Mouse (Mus musculus) CH12.LX (cell line): ENCODE measurements around the gene Ccdc59. TPM values are rescaled to one million over a fixed set of nuclear protein-coding genes. Genes with fewer than 3 reads are reported as not detected.

Experiments
- DNase-seq: peaks from one replicate; pipeline ENCODE4 v3.0.0-alpha.2; 2013; ENCODE audit errors: extremely low read depth
- H3K27ac ChIP-seq: 2 replicates; pipeline ENCODE4 v1.5.1; 2012; ENCODE audit warnings: low read depth, mild to moderate bottlenecking, control low read depth, moderate library complexity; ENCODE audit not compliant: insufficient read depth
- H3K27me3 ChIP-seq: replicated peaks from 2 replicates; pipeline ENCODE3; 2012; ENCODE audit warnings: inconsistent platforms
- H3K36me3 ChIP-seq, 2 experiments: replicated peaks in 1 of 2; 2 replicates each; pipeline versions ENCODE3 to v1.6.1; 2012; ENCODE audit warnings: inconsistent platforms in 1 of 2, low read length in 1 of 2, mild to moderate bottlenecking in 1 of 2, mixed read lengths in 1 of 2, moderate library complexity in 1 of 2; ENCODE audit not compliant: control insufficient read depth in 1 of 2, insufficient read depth in 1 of 2
- H3K4me1 ChIP-seq, 2 experiments: 2 replicates each; pipeline ENCODE4 v1.6.1; 2012; ENCODE audit warnings: inconsistent platforms in 1 of 2, moderate library complexity in 1 of 2; ENCODE audit not compliant: insufficient read depth in 2 of 2, control insufficient read depth in 1 of 2
- H3K4me2 ChIP-seq: 2 replicates; pipeline ENCODE4 v1.6.1; 2012; ENCODE audit warnings: low read depth, mild to moderate bottlenecking, control low read depth; ENCODE audit not compliant: poor library complexity, insufficient read depth, severe bottlenecking
- H3K4me3 ChIP-seq, 3 experiments: fragments of 150-350 bp in 1 of 3; sonication (generic) in 1 of 3; replicated peaks in 1 of 3; 2 replicates each; pipeline versions ENCODE3 to v1.5.1; 2011 to 2012; ENCODE audit warnings: low read depth in 2 of 3, low read length in 2 of 3, mild to moderate bottlenecking in 2 of 3, moderate library complexity in 2 of 3, control low read depth in 1 of 3, improper control_type of control experiment in 1 of 3, inconsistent platforms in 1 of 3, mixed read lengths in 1 of 3; ENCODE audit not compliant: poor library complexity in 1 of 3
- H3K79me2 ChIP-seq: replicated peaks from 2 replicates; pipeline ENCODE4 v1.6.1; 2012; ENCODE audit warnings: mild to moderate bottlenecking, moderate library complexity; ENCODE audit not compliant: control insufficient read depth, poor library complexity, insufficient read depth, severe bottlenecking; ENCODE audit errors: extremely low read depth
- H3K9ac ChIP-seq: 2 replicates; pipeline ENCODE4 v1.6.1; 2012; ENCODE audit warnings: low read depth, mild to moderate bottlenecking, control low read depth, moderate library complexity; ENCODE audit not compliant: insufficient read depth
- H3K9me3 ChIP-seq: replicated peaks from 2 replicates; pipeline ENCODE3; 2012; ENCODE audit warnings: low read length, inconsistent platforms, mixed read lengths
- BHLHE40 ChIP-seq: IDR thresholded peaks from 2 replicates; pipeline ENCODE4 v1.6.1; 2011; ENCODE audit warnings: mild to moderate bottlenecking, low read depth, low read length, improper control_type of control experiment
- CHD1 ChIP-seq: IDR thresholded peaks from 2 replicates; pipeline ENCODE4 v1.6.1; 2012; ENCODE audit warnings: low read depth, low read length, improper control_type of control experiment, inconsistent platforms
- CHD2 ChIP-seq: IDR thresholded peaks from 2 replicates; pipeline ENCODE4 v1.6.1; 2011; ENCODE audit warnings: low read length, improper control_type of control experiment
- CTCF ChIP-seq, 2 experiments: IDR thresholded peaks in 1 of 2; conservative IDR thresholded peaks in 1 of 2; 2 replicates each; pipeline ENCODE4 v1.5.1; 2011 to 2012; ENCODE audit warnings: low read depth in 2 of 2, low read length in 2 of 2, improper control_type of control experiment in 1 of 2, inconsistent platforms in 1 of 2, mild to moderate bottlenecking in 1 of 2, moderate library complexity in 1 of 2
- E2F4 ChIP-seq: IDR thresholded peaks from 2 replicates; pipeline ENCODE4 v1.6.1; 2011; ENCODE audit warnings: low read depth, low read length, improper control_type of control experiment; ENCODE audit not compliant: insufficient replicate concordance
- ELF1 ChIP-seq: IDR thresholded peaks from 2 replicates; pipeline ENCODE4 v1.6.1; 2014; ENCODE audit warnings: low read depth, mild to moderate bottlenecking, inconsistent platforms, low read length, improper control_type of control experiment
- EP300 ChIP-seq: IDR thresholded peaks from 2 replicates; pipeline ENCODE4 v1.6.1; 2011; ENCODE audit warnings: low read length, improper control_type of control experiment
- ETS1 ChIP-seq: conservative IDR thresholded peaks from 2 replicates; pipeline ENCODE4 v1.6.1; 2012; ENCODE audit warnings: low read depth, mild to moderate bottlenecking, inconsistent platforms, low read length, improper control_type of control experiment, moderate library complexity
- GABPA ChIP-seq: IDR thresholded peaks from 2 replicates; pipeline ENCODE4 v1.6.1; 2012; ENCODE audit warnings: low read depth, low read length, improper control_type of control experiment, inconsistent platforms; ENCODE audit not compliant: insufficient replicate concordance
- HCFC1 ChIP-seq: IDR thresholded peaks from 2 replicates; pipeline ENCODE4 v1.6.1; 2012; ENCODE audit warnings: low read depth, mild to moderate bottlenecking, inconsistent platforms, low read length, improper control_type of control experiment
- IRF4 ChIP-seq: IDR thresholded peaks from 2 replicates; pipeline ENCODE4 v1.6.1; 2014; ENCODE audit warnings: low read depth, mild to moderate bottlenecking, inconsistent platforms, low read length, improper control_type of control experiment
- JUN ChIP-seq: IDR thresholded peaks from 2 replicates; pipeline ENCODE4 v1.6.1; 2011; ENCODE audit warnings: low read depth, mild to moderate bottlenecking, low read length, improper control_type of control experiment, moderate library complexity; ENCODE audit not compliant: insufficient read depth
- JUND ChIP-seq: conservative IDR thresholded peaks from 2 replicates; pipeline ENCODE4 v1.6.1; 2011; ENCODE audit warnings: low read depth, low read length, improper control_type of control experiment
- MAFK ChIP-seq: IDR thresholded peaks from 2 replicates; pipeline ENCODE4 v1.6.1; 2011; ENCODE audit warnings: low read length, improper control_type of control experiment; ENCODE audit not compliant: insufficient replicate concordance
- MAX ChIP-seq: IDR thresholded peaks from 2 replicates; pipeline ENCODE4 v1.6.1; 2011; ENCODE audit warnings: low read length, improper control_type of control experiment
- MAZ ChIP-seq: IDR thresholded peaks from 2 replicates; pipeline ENCODE4 v1.6.1; 2012; ENCODE audit warnings: low read depth, mild to moderate bottlenecking, inconsistent platforms, low read length, improper control_type of control experiment, moderate library complexity
- MEF2A ChIP-seq: IDR thresholded peaks from 2 replicates; pipeline ENCODE4 v1.6.1; 2014; ENCODE audit warnings: low read depth, mild to moderate bottlenecking, inconsistent platforms, low read length, improper control_type of control experiment, borderline replicate concordance
- MXI1 ChIP-seq: IDR thresholded peaks from 2 replicates; pipeline ENCODE4 v1.6.1; 2011; ENCODE audit warnings: mild to moderate bottlenecking, low read depth, low read length, improper control_type of control experiment
- MYC ChIP-seq: IDR thresholded peaks from 2 replicates; pipeline ENCODE4 v1.6.1; 2011; ENCODE audit warnings: low read depth, mild to moderate bottlenecking, improper control_type of control experiment, low read length
- NELFE ChIP-seq: IDR thresholded peaks from 2 replicates; pipeline ENCODE4 v1.6.1; 2011; ENCODE audit warnings: low read depth, low read length, improper control_type of control experiment
- NRF1 ChIP-seq: IDR thresholded peaks from 2 replicates; pipeline ENCODE4 v1.6.1; 2014; ENCODE audit warnings: low read depth, mild to moderate bottlenecking, inconsistent platforms, low read length, improper control_type of control experiment, moderate library complexity
- PAX5 ChIP-seq: IDR thresholded peaks from 2 replicates; pipeline ENCODE4 v1.6.1; 2012; ENCODE audit warnings: low read length, inconsistent platforms, mixed read lengths
- POLR2A ChIP-seq: IDR thresholded peaks from 2 replicates; pipeline ENCODE4 v1.6.1; 2011; ENCODE audit warnings: low read depth, mild to moderate bottlenecking, improper control_type of control experiment, low read length
- POLR2AphosphoS2 ChIP-seq: IDR thresholded peaks from 2 replicates; pipeline ENCODE4 v1.6.1; 2011; ENCODE audit warnings: low read depth, low read length, improper control_type of control experiment
- RAD21 ChIP-seq: IDR thresholded peaks from 2 replicates; pipeline ENCODE4 v1.6.1; 2011; ENCODE audit warnings: low read depth, mild to moderate bottlenecking, low read length, improper control_type of control experiment, moderate library complexity
- RCOR1 ChIP-seq: conservative IDR thresholded peaks from 2 replicates; pipeline ENCODE4 v1.6.1; 2012; ENCODE audit warnings: low read depth, mild to moderate bottlenecking, inconsistent platforms, low read length, improper control_type of control experiment
- SIN3A ChIP-seq: IDR thresholded peaks from 2 replicates; pipeline ENCODE4 v1.6.1; 2012; ENCODE audit warnings: low read length, improper control_type of control experiment, inconsistent platforms
- SMC3 ChIP-seq: IDR thresholded peaks from 2 replicates; pipeline ENCODE4 v1.6.1; 2011; ENCODE audit warnings: low read depth, low read length, improper control_type of control experiment
- TBP ChIP-seq: conservative IDR thresholded peaks from 2 replicates; pipeline ENCODE4 v1.6.1; 2011; ENCODE audit warnings: low read depth, low read length, improper control_type of control experiment
- TCF12 ChIP-seq: IDR thresholded peaks from 2 replicates; pipeline ENCODE4 v1.6.1; 2014; ENCODE audit warnings: low read depth, mild to moderate bottlenecking, inconsistent platforms, low read length, improper control_type of control experiment
- UBTF ChIP-seq: IDR thresholded peaks from 2 replicates; pipeline ENCODE4 v1.6.1; 2012; ENCODE audit warnings: low read depth, mild to moderate bottlenecking, inconsistent platforms, low read length, improper control_type of control experiment, moderate library complexity
- USF1 ChIP-seq: IDR thresholded peaks from 2 replicates; pipeline ENCODE4 v1.6.1; 2014; ENCODE audit warnings: low read depth, mild to moderate bottlenecking, inconsistent platforms, low read length, improper control_type of control experiment
- USF2 ChIP-seq: conservative IDR thresholded peaks from 2 replicates; pipeline ENCODE4 v1.6.1; 2011; ENCODE audit warnings: low read depth, low read length, improper control_type of control experiment
- ZC3H11A ChIP-seq: IDR thresholded peaks from 2 replicates; pipeline ENCODE4 v1.6.1; 2012; ENCODE audit warnings: low read depth, mild to moderate bottlenecking, inconsistent platforms, low read length, improper control_type of control experiment
- ZKSCAN1 ChIP-seq: IDR thresholded peaks from 2 replicates; pipeline ENCODE4 v1.6.1; 2012; ENCODE audit warnings: low read depth, inconsistent platforms, low read length, improper control_type of control experiment, borderline replicate concordance
- ZMIZ1 ChIP-seq: IDR thresholded peaks from 2 replicates; pipeline ENCODE4 v1.6.1; 2012; ENCODE audit warnings: low read depth, mild to moderate bottlenecking, inconsistent platforms, low read length, improper control_type of control experiment
- ZNF384 ChIP-seq: IDR thresholded peaks from 2 replicates; pipeline ENCODE4 v1.6.1; 2012; ENCODE audit warnings: low read depth, low read length, improper control_type of control experiment, inconsistent platforms
- dilution Hi-C: fragments of 300-500 bp; cut with MboI; formaldehyde crosslinking; loops from 2 replicates; pipeline ENCODE4 v1.14.3; 2020; ENCODE audit warnings: low sequenced_read_pairs; ENCODE audit not compliant: extremely low pct_unique_long_range_greater_than_20kb, extremely low pct_ligation_motif_present
- in situ Hi-C: fragments of 300-500 bp; cut with MboI; formaldehyde crosslinking; loops from 3 replicates; pipeline ENCODE4 v1.14.3; 2019; ENCODE audit warnings: low sequenced_read_pairs, low pct_ligation_motif_present, low pct_unique_long_range_greater_than_20kb, mixed read lengths
- polyA plus RNA-seq: library from polyadenylated mRNA; unstranded; fragments of >175 nt; gene quantifications from 2 replicates; pipeline ENCODE4 v1.2.1, GENCODE M21; 2012; ENCODE audit warnings: low read depth; ENCODE audit not compliant: insufficient read length
- total RNA-seq, 2 experiments: library from RNA; depleted of rRNA; stranded (reverse); fragments of 300-350 nt in 1 of 2; fragments of >200 nt in 1 of 2; gene quantifications; 2 replicates each; pipeline ENCODE4 v1.2.3; 2012 to 2014

Ccdc59 gene
- total RNA-seq (2012; rRNA removed) (18.8 and 23.8 TPM in 2 replicates), total RNA-seq (2014; rRNA removed) (27.1 and 30.2 TPM in 2 replicates), polyA plus RNA-seq (47.5 and 52.4 TPM in 2 replicates)

GRCm38 (mm10) chr10:105840928-105841888 lies at the start of gene Ccdc59, which contains the start of gene Mettl25:
Gene Ccdc59, plus strand, starts transcription at chr10:105841067.
Gene Mettl25, minus strand, starts transcription at chr10:105841380.
- peaks cover 24 to 45% of the 10 kb centered on the region in 2 experiments for H3K36me3 ChIP-seq
- H3K9ac ChIP-seq, result peak within 1 kb of the TSS; percentile 85
- peaks cover 6 to 56% of the 10 kb centered on the region in 2 experiments for H3K4me1 ChIP-seq
- in situ Hi-C loops, result no loop called here
- no peaks in the 10 kb centered on the region for H3K27me3 ChIP-seq
- dilution Hi-C loops, result no loop called here
- peaks cover 26% of the 10 kb centered on the region for H3K79me2 ChIP-seq
- peak within 1 kb of the TSS; percentile 87 to 93 (median 90) for H3K4me3 ChIP-seq
- peak within 1 kb of the TSS; percentile 96 for H3K27ac ChIP-seq
- H3K9me3 ChIP-seq, result no peaks in the 10 kb centered on the region
- H3K4me2 ChIP-seq, result peak within 1 kb of the TSS; percentile 48; the same call in 1 of the 2 replicates
- DNase-seq, result peak; percentile 91
- TF ChIP-seq E2F4 (no peak), USF1 (peak; percentile 31; the same call in 1 of the 2 replicates), ZKSCAN1 (no peak), CHD2 (peak; percentile 53; the same call in 1 of the 2 replicates), IRF4 (peak; percentile 71; the same call in 1 of the 2 replicates), EP300 (no peak), MXI1 (peak; percentile 74), ZC3H11A (no peak), CHD1 (no peak), HCFC1 (peak; percentile 98), ELF1 (peak; percentile 98), TBP (peak; percentile 72; the same call in 1 of the 2 replicates), ZMIZ1 (peak; percentile 87), UBTF (peak; percentile 74; the same call in 1 of the 2 replicates), BHLHE40 (peak; percentile 57; the same call in 1 of the 2 replicates), CTCF (conservative IDR thresholded peaks at IDR 0.05 in 1 of 2, IDR thresholded peaks at IDR 0.05 in 1 of 2; ENCODE audit: low read depth in 2 of 2, low read length in 2 of 2) (peak; percentile 12 to 71; a peak in 2 of 4 replicates), NELFE (peak; percentile 61), SIN3A (peak; percentile 97), MAZ (peak; percentile 59; the same call in 1 of the 2 replicates), TCF12 (peak; percentile 92), RCOR1 (0 out of 2 replicates have a peak, but pooled peaks have one; percentile 51), ZNF384 (no peak), NRF1 (peak; percentile 72), GABPA (peak; percentile 80), JUN (no peak), SMC3 (no peak), MAX (peak; percentile 71), ETS1 (peak; percentile 48), JUND (no peak), MAFK (no peak), POLR2A (peak; percentile 78), MEF2A (peak; percentile 88), PAX5 (no peak), USF2 (no peak), MYC (peak; percentile 63; the same call in 1 of the 2 replicates), POLR2AphosphoS2 (peak; percentile 29; the same call in 1 of the 2 replicates), RAD21 (no peak)
